Mouse (Mus musculus) urinary bladder, adult 2 months (tissue): ENCODE measurements at regions not wholly inside any gene's neighbourhood (a gene's known extent, or its start where the extent isn't known, plus 50 kb on each side); places are given as distances from the start of the nearest gene placed in this dataset.
A peak's percentile ranks its signal among the peaks of the same experiment; 100 is the strongest.
"Not testable (repeated sequence)": the region's sequence is repeated elsewhere in the genome, so short reads cannot be mapped to it uniquely, and the experiment has no call there.

Experiments
- DNase-seq: peaks from one replicate; pipeline ENCODE4 v3.0.0; 2022; ENCODE audit warnings: low spot score

DNA sequence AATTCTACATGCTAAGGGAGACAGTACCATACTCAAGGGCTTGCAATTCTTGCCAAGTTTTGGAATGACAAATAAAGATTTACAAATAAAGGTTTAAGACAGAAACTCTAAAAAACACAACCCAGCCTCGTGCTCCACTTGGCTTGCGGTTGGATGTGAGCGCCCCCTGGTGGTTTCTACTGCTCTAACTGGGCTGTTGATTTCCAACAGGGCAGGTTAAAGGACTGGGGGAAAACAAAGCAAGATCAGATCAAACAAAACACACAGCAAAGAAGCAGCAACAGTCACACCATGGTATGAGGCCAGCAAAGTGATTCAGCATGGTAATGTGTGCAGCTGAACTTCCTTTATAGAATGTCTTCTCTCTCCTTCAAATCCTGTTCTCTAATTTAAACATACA is 339.2 kb downstream of the Adam3 start:
- DNase-seq, result peak; percentile 53

DNA sequence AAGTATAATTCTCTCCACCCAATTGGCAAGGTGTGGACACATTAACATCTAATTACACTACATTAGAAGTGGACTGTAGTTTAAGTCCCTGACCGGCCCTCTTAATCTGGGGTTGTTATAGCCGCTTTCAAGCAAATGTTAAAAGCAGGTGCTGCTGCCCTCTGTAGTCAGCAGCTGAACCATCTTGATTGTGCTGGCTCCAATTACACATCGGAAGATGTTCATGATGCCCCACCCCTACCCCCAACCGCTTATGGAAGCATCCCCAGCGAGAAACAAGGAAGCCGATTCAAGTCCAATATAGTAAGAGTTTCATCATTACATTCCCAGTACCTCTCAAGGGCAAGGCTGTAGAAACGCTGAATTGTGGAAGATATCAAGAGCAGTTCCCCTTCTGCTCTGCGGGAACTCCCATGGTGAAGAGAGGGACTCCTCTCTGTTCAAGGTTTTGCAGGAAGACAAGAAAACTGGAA is 341.7 kb downstream of the Adam3 start:
- no peak for DNase-seq

DNA sequence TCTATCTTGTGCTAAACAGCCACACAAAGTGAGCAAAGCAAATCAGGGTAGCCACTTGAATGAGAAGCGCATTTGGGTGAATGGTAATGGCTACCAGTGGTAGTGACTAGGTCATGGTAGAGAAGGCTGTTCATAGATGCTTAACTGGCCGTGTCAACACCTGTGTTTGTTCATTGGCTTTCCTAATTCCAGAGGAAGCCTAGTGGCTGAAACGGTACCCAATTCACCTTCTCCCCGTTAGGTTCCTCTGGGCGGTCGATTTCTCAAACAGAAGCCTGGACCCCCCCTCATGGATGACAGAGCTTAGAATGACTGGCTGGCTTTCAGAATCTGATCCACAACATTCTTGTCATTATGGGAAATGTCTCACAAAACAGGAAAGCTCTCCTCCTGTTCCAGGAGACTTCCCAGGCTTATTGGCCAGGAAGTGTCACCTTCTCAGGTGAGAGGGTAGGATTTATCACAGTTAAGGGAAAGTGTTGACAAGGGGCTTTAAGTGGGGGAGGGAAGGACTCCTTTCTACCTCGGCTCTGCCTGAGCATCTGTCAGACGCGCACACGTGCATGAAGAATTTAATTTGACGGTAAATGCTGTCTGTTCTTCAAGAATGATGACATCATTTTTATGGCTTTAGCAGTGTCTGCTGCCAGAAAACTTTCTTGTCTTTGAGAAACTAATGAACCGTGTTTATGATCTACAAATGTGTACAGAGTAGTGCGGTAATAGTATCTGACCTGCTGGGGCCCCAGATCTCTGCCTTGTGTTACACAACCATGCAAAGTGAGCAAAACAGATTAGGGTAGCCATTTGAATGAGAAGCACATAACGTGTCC is 342.3 kb downstream of the Adam3 start:
- no peak for DNase-seq

DNA sequence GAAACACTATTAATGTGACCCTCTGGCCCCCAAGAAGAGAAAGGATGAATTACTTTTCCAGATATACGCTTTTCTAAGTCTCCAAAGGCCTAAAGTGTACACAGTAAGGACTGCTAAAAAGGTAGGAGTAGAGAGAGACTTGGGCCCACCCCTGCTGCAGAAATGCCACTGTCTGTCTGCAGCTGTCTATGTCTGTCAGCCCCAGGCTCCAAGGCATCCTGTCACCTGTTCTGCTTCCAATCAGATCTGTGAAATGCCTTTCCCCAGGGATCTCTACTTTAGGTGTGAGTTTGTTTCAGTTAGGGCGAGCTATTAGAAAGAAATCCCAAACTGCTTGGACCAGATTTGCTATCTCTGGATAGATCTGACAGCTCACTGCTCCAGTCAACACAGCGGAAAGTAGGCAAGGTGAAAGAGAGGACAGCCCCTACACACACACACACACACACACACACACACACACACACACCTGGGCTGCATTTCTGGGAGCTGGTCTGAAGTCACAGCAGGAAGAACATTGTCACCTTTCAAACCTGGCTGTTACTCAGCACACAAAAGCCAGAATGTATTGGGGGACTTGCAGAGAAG is 343.9 kb downstream of the Adam3 start:
- no peak for DNase-seq

- no peak for DNase-seq
Measured at GRCm38 (mm10) chr8:24378070-24378469, 347.6 kb downstream of the Adam3 start.

DNA sequence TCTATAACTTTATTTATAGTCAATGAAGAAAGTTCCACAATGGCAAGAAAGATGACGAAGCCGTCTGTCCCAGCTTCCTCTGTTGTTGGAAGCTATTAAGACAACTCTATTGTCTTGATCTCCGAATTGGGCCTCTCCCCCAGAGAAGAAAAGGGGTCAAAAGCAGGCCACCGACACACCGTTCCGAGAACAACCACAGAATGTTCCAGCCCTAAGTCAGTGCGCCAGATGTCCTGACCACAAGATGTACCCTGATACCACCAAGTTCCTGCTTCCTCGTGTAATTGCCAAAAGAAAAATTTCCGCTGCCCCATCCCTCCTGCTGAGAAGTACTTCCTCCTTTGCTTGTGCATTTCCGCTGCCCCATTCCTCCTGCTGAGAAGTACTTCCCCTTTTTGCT is 348.8 kb downstream of the Adam3 start:
- DNase-seq, result not testable (repeated sequence)

DNA sequence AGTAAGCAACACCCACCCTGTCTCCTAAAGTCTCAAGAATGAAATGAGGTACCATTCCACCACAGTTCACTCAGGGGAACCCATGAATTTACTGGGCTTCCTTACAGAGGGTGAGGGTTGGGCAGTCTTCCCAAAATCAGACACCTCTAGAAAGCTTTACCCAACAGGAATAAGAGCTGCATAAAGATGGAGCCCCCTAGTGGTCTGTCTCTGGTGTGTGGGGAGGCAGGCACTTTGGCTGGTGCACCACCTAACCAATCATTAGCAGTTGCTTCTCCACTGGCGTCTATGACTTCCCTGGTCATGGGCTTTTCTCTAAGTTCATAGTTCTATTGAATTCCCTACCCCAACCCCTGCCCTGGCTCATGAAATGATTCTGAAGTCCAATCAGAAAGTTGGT is 351.1 kb downstream of the Adam3 start:
- DNase-seq, result no peak

DNA sequence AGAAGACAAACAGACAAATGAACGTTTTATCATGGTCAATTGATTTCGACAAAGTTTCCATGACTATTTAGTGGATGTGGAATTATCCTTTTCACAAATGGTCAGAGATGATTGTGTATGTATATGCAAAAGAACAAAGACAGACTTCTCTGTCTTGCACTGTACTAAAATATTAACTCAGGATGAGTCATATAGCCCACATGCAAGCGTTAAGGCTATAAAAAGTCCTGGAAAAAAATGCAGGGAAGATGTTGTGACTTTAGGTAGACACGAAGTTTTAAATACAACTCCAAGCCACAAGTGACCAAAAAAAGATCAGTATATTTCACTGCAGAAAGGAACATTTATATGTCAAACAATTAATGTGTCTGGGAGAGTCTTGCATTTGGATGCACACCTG is 353.6 kb downstream of the Adam3 start:
- DNase-seq, result no peak

DNA sequence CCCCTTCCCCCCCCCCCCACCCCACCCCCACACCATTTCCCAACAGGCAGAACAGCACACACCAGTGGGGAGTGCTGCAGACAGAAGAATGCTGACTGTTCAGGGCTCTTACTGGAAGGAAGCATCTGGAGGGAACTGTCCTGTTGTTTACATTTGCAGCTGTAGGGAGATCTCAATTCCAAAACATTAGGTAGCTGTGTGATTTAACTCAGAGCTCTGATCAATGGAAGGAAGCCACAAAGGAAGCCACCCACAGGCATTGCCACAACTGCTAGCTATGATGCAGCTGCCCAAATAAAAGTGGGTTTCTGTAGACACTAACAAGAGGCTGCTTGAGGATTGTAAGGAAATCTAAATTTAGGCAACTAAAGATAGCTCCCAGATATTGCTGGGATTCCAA is 359.7 kb downstream of the Adam3 start:
- no peak for DNase-seq

GRCm38 (mm10) chr8:24364685-24365084 is 361.0 kb downstream of the Adam3 start:
- DNase-seq, result no peak

GRCm38 (mm10) chr8:24359022-24359600 is 366.5 kb downstream of the Adam3 start:
- DNase-seq, result no peak

- no peak for DNase-seq
Measured at GRCm38 (mm10) chr8:24355146-24355545, 370.5 kb downstream of the Adam3 start.

DNA sequence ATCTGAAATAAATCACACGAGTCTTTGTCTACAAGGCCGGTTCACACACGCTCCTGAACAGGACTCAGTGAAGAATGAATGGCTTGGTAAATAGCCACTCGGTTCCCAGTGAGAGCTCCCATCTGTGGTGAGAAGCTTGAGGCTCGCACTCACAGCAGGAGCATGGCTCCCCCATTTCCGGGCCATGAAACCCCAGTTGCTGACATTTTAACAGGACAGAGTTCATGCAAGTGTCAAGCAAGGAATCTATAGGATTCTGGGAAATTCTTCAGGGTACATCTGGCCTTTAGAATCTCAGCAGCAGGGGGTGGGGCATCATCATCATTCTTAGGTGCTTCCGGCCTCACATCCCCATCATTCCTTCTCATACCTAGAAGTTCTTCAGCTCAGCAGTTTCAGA is 371.8 kb downstream of the Adam3 start:
- DNase-seq, result no peak

- no peak for DNase-seq
Measured at GRCm38 (mm10) chr8:24352322-24352721, 373.3 kb downstream of the Adam3 start.

GRCm38 (mm10) chr8:24351760-24352159 is 373.9 kb downstream of the Adam3 start:
- DNase-seq, result no peak

GRCm38 (mm10) chr8:24346390-24347113 is 379.1 kb downstream of the Adam3 start:
- DNase-seq, result no peak

DNA sequence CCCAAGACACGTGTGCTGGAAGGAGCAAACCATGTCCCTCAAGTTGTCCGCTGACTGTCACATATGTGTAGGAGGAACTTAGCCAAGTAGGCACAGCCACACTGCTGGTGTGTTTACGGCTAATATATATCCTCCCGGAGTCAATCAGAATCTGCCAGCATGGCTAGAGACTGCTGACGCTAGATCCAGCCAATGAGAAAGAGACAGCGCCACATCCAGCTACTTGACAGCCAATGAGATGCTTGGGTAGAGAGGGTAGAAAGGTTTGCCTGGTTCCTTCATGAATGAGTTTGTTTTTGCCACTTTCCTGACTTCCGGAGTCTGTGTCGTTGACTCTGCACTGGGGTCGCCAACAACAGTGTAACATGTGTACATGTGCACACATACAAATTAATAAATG is 387.0 kb downstream of the Adam3 start:
- DNase-seq, result no peak

DNA sequence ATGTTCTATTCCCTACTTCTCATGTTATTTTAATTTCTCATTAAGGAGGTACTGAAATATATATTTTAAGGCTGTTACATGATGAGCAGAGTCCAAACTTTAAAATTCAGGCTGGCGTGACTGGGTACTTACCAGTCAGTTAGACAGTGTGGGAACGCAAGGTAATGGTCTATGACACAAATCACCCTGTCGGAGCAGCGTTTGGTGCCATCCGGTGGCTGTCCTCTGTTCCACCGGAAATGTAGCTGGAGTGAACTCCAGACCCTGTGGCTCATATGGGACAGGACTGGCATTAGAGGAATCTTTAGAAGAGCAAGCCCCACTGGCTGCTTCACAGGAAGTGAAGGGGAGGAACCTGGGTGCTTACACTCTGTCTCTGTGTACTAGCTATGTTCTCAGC is 388.0 kb downstream of the Adam3 start:
- DNase-seq, result no peak

DNA sequence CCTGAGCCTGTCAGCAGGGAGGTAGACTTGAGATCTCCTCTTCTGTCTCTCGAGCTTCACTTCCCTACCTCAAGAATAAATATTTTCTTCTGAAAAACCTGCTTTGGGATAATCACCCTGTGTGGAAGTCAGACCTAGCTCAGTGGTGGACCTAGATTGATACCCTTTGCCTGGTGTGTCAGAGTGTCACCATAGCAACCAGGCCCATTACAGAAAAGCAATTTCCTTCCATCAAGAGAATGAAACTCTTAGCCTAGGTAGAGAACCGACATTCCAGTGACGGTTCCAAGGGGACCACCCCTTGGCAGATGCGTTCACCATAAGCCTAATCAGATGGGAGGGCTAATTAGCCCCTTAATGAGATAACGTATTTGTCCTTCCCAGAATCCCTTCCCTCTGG is 389.9 kb downstream of the Adam3 start:
- no peak for DNase-seq

DNA sequence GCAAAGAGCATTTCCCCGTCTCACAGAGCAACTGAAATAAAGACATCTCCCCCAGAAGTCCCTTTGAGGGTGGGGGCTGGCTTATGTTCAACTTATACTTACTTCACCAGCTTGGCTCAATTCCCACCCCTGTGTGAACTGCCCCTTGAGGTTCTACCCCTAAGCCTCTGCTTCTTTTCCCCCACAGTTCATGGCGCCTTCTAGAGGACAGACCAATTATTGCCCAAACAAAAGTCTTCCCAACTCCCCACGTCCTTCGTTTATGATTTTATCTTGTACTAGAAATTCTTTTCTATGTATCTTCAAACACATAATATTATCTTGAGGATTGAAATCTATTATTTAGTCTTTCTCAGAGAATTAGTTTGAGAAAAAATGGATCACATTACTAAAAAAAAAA is 391.9 kb downstream of the Adam3 start:
- DNase-seq, result no peak

DNA sequence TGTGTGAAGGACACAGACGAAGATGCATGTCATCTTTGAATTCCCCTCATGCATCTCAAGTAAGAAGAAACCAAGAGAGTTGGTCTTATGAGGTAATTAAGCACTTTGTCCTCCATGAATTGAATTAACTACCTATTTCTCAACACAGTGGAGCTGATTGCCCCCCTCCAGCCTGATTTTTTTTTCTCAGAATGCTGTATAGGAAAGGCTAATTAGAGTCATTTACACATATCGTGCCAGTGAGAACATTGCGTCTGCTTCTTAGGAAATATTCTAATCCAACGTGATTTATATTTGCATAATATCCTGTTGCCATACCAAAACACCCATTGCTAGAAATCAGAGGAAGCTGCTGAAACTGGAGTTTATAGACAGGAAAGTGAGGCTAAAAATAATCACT is 414.8 kb downstream of the Adam3 start:
- no peak for DNase-seq

- DNase-seq, result no peak
Measured at GRCm38 (mm10) chr8:24294565-24294964, 431.1 kb downstream of the Adam3 start.

- DNase-seq, result no peak
Measured at GRCm38 (mm10) chr8:24287861-24288260, 437.8 kb downstream of the Adam3 start.
